Mouse (Mus musculus): ENCODE measurements at regions not wholly inside any gene's neighbourhood (a gene's known extent, or its start where the extent isn't known, plus 50 kb on each side); places are given as distances from the start of the nearest gene placed in this dataset.

- TF ChIP-seq CTCF (IDR thresholded peaks at IDR 0.05; ENCODE audit: control insufficient read depth, insufficient read depth, insufficient read length) (no peak), CEBPB (IDR thresholded peaks at IDR 0.05; ENCODE audit: low read depth) (no peak), FOSL1 (IDR thresholded peaks at IDR 0.05; ENCODE audit: insufficient read depth, low read length, poor library complexity, severe bottlenecking) (no peak), USF1 (IDR thresholded peaks at IDR 0.05; ENCODE audit: low read depth) (no peak), MAX (IDR thresholded peaks at IDR 0.05) (no peak)
Measured at GRCm38 (mm10) chr10:83945503-83945902, 222.8 kb downstream of the 1500009L16Rik start.
